Mouse (Mus musculus): ENCODE data around the gene Mark3. TPM values are rescaled to one million over a fixed set of nuclear protein-coding genes. Genes with fewer than 3 reads are reported as not detected.

Gene Mark3
- polyA plus RNA-seq, 1 experiment from 2014 or later: 58.9 TPM

DNA sequence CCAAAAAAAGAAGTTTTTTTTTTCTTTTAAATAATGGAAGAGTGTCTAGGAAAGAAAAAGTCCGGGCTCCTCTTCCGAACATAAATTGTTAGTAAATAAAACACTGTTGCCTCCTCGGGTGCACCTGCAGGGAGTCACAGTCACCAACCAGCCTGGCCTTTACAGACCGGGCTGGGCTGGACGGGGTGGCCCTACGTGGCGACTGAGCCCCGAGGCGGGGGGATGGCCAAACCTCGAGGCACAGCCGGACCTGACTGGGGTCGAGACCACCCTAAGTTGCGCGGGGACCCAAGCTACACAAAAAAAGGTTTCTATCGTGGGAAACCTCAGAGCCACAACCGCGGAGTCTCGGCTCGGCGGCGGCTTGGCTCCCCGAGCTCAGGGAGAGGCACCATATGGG lies 37.0 kb upstream of the Mark3 start:
- Histone ChIP-seq H3K4me3 (ENCODE audit: low read depth, low read length) (peak overlapping the region; percentile 64), H3K9me3 (ENCODE audit: control insufficient read depth, low read depth, low read length) (no peaks in the 10 kb centered on the region), H3K27me3 (ENCODE audit: control insufficient read depth, insufficient read depth, low read length) (no peaks in the 10 kb centered on the region), H3K27ac (ENCODE audit: low read length) (peak overlapping the region; percentile 88), H3K9ac (replicated peaks; ENCODE audit: low read depth, low read length) (peak overlapping the region; percentile 94), H3K4me2 (replicated peaks; ENCODE audit: low read depth, low read length) (peak overlapping the region; percentile 41), H3K4me1 (ENCODE audit: control insufficient read depth, insufficient read depth, low read length) (peaks cover 23% of the 10 kb centered on the region; the same call in 1 of the 2 replicates), H3K36me3 (ENCODE audit: control insufficient read depth, insufficient read depth, low read length) (peaks cover 33% of the 10 kb centered on the region)
- WGBS: 0% methylated on average over 22 of the region's 22 CpGs
- no peak for ATAC-seq (ENCODE audit: insufficient number of reproducible peaks, insufficient read depth, low FRiP score, low read depth)

DNA sequence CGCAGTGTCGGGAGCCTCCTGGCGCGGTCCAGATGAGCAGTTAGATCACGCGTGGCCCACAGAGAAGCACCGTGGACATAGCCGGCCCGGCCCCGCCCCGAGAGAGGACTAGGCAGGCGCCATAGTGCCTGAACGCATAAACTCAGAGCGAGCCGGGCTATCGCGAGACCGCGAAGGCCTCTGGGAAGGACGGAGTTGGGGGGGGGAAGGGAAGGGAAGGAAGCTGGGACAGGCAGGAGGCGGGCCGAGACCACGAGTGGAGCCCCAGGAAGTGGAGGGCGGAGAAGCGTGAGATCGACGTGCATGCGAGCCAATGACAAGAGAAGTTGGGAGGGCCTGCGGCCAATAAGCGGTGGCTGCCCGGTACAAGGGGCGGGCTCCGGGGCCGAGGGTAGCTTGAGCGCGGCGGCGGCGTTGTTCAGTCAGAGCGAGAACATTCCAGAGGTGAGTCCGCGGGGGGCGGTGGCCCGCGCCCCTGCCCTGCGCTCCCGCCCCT lies 36.5 kb upstream of the Mark3 start, which contains the start of gene Eif5:
Gene Eif5 (plus strand): TSS at position 221 of the 496 bp plus-strand sequence.
- Histone ChIP-seq H3K4me2 (replicated peaks; ENCODE audit: low read depth, low read length) (peak within 1 kb of the TSS; percentile 79), H3K4me1 (ENCODE audit: control insufficient read depth, insufficient read depth, low read length) (peaks cover 23% of the 10 kb centered on the region; the same call in 1 of the 2 replicates), H3K36me3 (ENCODE audit: control insufficient read depth, insufficient read depth, low read length) (peaks cover 38% of the 10 kb centered on the region), H3K9ac (replicated peaks; ENCODE audit: low read depth, low read length) (peak within 1 kb of the TSS; percentile 96), H3K27ac (ENCODE audit: low read length) (peak within 1 kb of the TSS; percentile 98), H3K9me3 (ENCODE audit: control insufficient read depth, low read depth, low read length) (no peaks in the 10 kb centered on the region), H3K27me3 (ENCODE audit: control insufficient read depth, insufficient read depth, low read length) (no peaks in the 10 kb centered on the region), H3K4me3 (ENCODE audit: low read depth, low read length) (peak within 1 kb of the TSS; percentile 64)
- peak; percentile 98 for ATAC-seq (ENCODE audit: insufficient number of reproducible peaks, insufficient read depth, low FRiP score, low read depth)
- WGBS: under 1% methylated on average over 42 of the region's 47 CpGs

DNA sequence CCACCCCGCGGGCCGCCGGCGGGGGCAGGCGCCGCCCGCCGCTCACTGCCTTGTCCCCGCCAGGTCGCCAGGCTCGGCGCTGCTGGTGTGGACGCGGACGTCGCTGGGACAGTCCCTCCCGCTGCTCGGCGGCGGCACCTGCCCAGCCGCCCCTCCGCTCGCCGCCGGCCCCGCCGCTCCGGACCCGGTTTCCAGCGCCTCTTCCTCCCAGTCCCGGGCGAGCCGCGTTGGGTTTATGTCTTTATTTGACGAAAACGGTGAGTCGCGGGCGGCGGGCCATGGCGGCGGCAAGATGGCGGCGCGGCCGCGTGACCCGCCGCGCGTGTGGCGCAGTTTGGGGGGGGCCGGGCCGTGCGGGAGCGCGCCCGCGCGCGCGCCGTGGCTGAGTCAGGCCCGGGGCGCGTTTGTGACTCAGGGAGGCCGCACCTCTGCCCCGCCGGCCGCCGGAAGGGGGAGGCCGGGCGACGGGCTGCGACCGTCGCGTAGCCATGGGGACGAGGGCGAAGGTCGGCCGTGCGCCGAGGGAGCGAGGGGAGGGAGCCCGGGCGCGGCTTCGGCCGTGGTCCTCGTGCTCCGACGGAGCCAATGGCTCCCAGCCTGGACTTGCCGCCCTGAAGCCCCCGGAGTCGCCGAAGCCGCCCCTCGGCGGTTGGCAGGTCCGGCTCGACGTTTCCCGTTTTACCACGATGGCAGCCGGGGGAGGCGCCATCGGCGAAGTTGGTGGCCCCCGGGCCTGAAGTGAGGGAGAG lies 35.9 kb upstream of the Mark3 start:
- Histone ChIP-seq H3K4me2 (replicated peaks; ENCODE audit: low read depth, low read length) (peak overlapping the region; percentile 79), H3K9ac (replicated peaks; ENCODE audit: low read depth, low read length) (peak overlapping the region; percentile 96), H3K4me3 (ENCODE audit: low read depth, low read length) (peak overlapping the region; percentile 64), H3K9me3 (ENCODE audit: control insufficient read depth, low read depth, low read length) (no peaks in the 10 kb centered on the region), H3K4me1 (ENCODE audit: control insufficient read depth, insufficient read depth, low read length) (peaks cover 23% of the 10 kb centered on the region; the same call in 1 of the 2 replicates), H3K36me3 (ENCODE audit: control insufficient read depth, insufficient read depth, low read length) (peaks cover 44% of the 10 kb centered on the region), H3K27ac (ENCODE audit: low read length) (peak overlapping the region; percentile 98), H3K27me3 (ENCODE audit: control insufficient read depth, insufficient read depth, low read length) (no peaks in the 10 kb centered on the region)
- under 1% methylated on average over 88 of the region's 111 CpGs for WGBS
- ATAC-seq (ENCODE audit: insufficient number of reproducible peaks, insufficient read depth, low FRiP score, low read depth): peak; percentile 51

DNA sequence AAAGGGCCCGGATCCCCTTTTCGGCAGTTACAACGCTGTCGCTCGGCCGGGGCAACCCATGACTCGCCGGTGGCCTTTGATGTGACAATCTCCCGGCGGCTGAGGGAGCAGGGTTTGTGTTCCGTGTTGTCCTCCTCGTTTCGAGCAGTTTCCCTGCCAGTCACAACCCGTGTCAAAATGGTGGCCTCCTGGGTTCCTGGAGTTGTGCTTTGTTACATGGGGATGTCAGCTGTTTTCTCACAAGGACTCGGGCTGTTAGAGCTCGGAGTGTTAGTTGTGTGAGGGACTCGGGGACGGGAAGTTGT lies 35.3 kb upstream of the Mark3 start:
- Histone ChIP-seq H3K27me3 (ENCODE audit: control insufficient read depth, insufficient read depth, low read length) (no peaks in the 10 kb centered on the region), H3K36me3 (ENCODE audit: control insufficient read depth, insufficient read depth, low read length) (peaks cover 49% of the 10 kb centered on the region), H3K9me3 (ENCODE audit: control insufficient read depth, low read depth, low read length) (no peaks in the 10 kb centered on the region), H3K4me2 (replicated peaks; ENCODE audit: low read depth, low read length) (peak overlapping the region; percentile 79), H3K9ac (replicated peaks; ENCODE audit: low read depth, low read length) (peak overlapping the region; percentile 96), H3K4me3 (ENCODE audit: low read depth, low read length) (peak overlapping the region; percentile 64), H3K4me1 (ENCODE audit: control insufficient read depth, insufficient read depth, low read length) (peaks cover 23% of the 10 kb centered on the region; the same call in 1 of the 2 replicates), H3K27ac (ENCODE audit: low read length) (peak overlapping the region; percentile 98; the same call in 1 of the 2 replicates)
- ATAC-seq (ENCODE audit: insufficient number of reproducible peaks, insufficient read depth, low FRiP score, low read depth): no peak
- 1% methylated on average over 18 of the region's 18 CpGs for WGBS

DNA sequence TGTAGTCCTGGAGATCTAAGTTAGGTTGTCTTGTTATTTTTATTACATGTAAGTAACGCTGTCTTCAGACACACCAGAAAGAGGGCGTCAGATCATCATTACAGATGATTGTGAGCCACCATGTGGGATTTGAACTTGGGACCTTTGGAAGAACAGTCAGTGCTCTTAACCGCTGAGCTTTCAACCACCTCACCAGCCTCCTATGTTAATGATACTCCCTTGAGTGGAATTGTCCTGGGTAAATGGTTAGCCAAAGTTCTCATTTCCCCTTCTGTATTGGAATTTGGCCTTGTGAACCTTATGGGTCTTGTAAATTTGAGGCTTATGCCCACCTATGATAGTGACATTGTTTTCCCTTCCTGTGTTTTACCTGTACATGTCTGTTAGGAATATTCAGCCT lies 27.3 kb upstream of the Mark3 start:
- no peaks in the 10 kb centered on the region for H3K9me3 ChIP-seq (ENCODE audit: control insufficient read depth, low read depth, low read length)
- H3K27me3 ChIP-seq (ENCODE audit: control insufficient read depth, insufficient read depth, low read length): no peaks in the 10 kb centered on the region
- H3K9ac ChIP-seq (replicated peaks; ENCODE audit: low read depth, low read length): no peak overlapping the region
- 87% methylated on average over 3 of the region's 3 CpGs for WGBS
- no peak overlapping the region for H3K4me2 ChIP-seq (replicated peaks; ENCODE audit: low read depth, low read length)
- no peak overlapping the region for H3K4me3 ChIP-seq (ENCODE audit: low read depth, low read length)
- no peak for ATAC-seq (ENCODE audit: insufficient number of reproducible peaks, insufficient read depth, low FRiP score, low read depth)
- H3K4me1 ChIP-seq (ENCODE audit: control insufficient read depth, insufficient read depth, low read length): no peaks in the 10 kb centered on the region
- H3K36me3 ChIP-seq (ENCODE audit: control insufficient read depth, insufficient read depth, low read length): peaks cover 45% of the 10 kb centered on the region
- no peak overlapping the region for H3K27ac ChIP-seq (ENCODE audit: low read length)

DNA sequence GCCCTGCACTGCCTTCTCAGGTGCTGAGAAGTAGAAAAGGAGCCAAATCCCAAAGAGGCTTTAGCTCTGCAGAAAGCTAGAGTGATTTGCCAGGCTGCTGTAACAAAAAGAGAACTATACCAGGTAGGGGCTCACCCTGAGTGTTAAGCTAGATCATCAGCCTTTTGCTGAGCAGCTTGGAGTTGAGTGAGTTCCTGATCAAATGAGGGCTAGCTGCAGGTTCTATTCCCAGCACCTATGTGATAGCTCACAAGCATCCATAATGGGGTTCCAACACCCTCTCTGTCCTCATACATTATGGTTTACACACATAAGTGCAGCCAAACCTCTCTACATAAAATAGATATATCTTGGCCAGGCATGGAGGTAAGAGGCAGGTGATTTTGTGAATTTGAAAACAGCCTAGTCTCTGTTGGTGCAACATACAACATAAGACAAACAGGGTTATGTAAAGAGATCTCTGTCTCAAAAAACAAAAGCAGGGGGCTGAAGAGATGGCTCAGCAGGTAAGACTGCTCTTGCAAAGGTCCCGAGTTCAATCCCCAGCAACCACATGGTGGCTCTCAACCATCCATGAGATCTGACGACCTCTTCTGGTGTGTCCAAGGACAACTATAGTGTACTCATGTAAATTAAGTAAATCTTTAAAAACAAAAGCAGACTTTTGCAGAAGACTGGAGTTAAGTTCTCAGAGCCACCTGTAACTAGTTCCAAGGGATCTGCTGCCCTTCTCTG lies 25.6 kb upstream of the Mark3 start:
- 55% methylated on average over 2 of the region's 2 CpGs for WGBS
- H3K4me1 ChIP-seq (ENCODE audit: control insufficient read depth, insufficient read depth, low read length): no peaks in the 10 kb centered on the region
- H3K27me3 ChIP-seq (ENCODE audit: control insufficient read depth, insufficient read depth, low read length): no peaks in the 10 kb centered on the region
- no peak overlapping the region for H3K4me3 ChIP-seq (ENCODE audit: low read depth, low read length)
- no peak overlapping the region for H3K9ac ChIP-seq (replicated peaks; ENCODE audit: low read depth, low read length)
- no peaks in the 10 kb centered on the region for H3K9me3 ChIP-seq (ENCODE audit: control insufficient read depth, low read depth, low read length)
- peaks cover 29% of the 10 kb centered on the region for H3K36me3 ChIP-seq (ENCODE audit: control insufficient read depth, insufficient read depth, low read length)
- H3K27ac ChIP-seq (ENCODE audit: low read length): no peak overlapping the region
- ATAC-seq (ENCODE audit: insufficient number of reproducible peaks, insufficient read depth, low FRiP score, low read depth): no peak; the same call in 1 of the 2 replicates
- no peak overlapping the region for H3K4me2 ChIP-seq (replicated peaks; ENCODE audit: low read depth, low read length)

DNA sequence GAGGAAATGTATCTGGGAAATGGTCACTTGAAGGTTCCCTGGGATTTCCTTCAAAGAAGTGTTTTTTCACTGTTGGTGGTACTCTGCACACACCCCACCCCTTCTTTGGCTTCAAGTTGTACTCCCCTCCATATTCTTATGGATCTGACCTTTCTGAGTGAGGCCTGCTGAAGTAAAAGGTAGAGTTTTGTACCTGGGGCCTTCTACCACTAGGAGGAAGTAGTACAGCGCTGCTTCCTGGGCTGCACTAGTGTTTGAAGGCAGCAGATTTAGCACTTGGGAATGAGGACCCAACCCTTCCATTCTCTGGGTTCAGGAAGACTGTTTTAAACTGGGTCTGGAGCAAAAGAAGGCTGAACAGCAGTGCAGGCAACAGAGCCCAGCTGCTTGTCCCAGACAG lies 23.6 kb upstream of the Mark3 start:
- Histone ChIP-seq H3K4me3 (ENCODE audit: low read depth, low read length) (no peak overlapping the region), H3K9ac (replicated peaks; ENCODE audit: low read depth, low read length) (no peak overlapping the region), H3K36me3 (ENCODE audit: control insufficient read depth, insufficient read depth, low read length) (peaks cover 16% of the 10 kb centered on the region; the same call in 1 of the 2 replicates), H3K27ac (ENCODE audit: low read length) (no peak overlapping the region), H3K27me3 (ENCODE audit: control insufficient read depth, insufficient read depth, low read length) (no peaks in the 10 kb centered on the region), H3K4me2 (replicated peaks; ENCODE audit: low read depth, low read length) (no peak overlapping the region), H3K4me1 (ENCODE audit: control insufficient read depth, insufficient read depth, low read length) (no peaks in the 10 kb centered on the region), H3K9me3 (ENCODE audit: control insufficient read depth, low read depth, low read length) (no peaks in the 10 kb centered on the region)
- WGBS: 53% methylated on average over 1 of the region's 1 CpGs
- ATAC-seq (ENCODE audit: insufficient number of reproducible peaks, insufficient read depth, low FRiP score, low read depth): no peak

DNA sequence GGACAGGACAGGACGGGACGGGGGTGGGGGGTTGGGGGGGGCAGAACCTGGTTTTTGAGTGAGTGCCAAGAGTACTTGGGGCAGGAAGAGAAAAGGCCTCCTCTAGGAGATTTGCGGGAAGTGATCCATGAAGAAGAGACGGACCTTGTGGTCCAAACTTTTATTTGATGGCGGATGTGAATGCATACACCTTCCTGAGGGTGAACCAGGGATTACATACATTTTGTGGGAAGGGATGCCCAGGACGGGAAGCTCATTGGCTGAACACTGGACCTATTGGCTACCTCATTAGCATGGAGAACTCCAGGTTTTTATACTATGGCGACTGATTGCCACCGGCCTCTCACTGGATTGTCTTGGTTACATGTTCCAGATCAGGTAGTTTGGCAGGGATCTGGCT lies 22.0 kb upstream of the Mark3 start:
- peaks cover 3% of the 10 kb centered on the region; the same call in 1 of the 2 replicates for H3K36me3 ChIP-seq (ENCODE audit: control insufficient read depth, insufficient read depth, low read length)
- no peak overlapping the region for H3K4me3 ChIP-seq (ENCODE audit: low read depth, low read length)
- ATAC-seq (ENCODE audit: insufficient number of reproducible peaks, insufficient read depth, low FRiP score, low read depth): no peak
- no peak overlapping the region for H3K27ac ChIP-seq (ENCODE audit: low read length)
- H3K9me3 ChIP-seq (ENCODE audit: control insufficient read depth, low read depth, low read length): no peaks in the 10 kb centered on the region
- no peak overlapping the region for H3K4me2 ChIP-seq (replicated peaks; ENCODE audit: low read depth, low read length)
- no peaks in the 10 kb centered on the region for H3K4me1 ChIP-seq (ENCODE audit: control insufficient read depth, insufficient read depth, low read length)
- no peaks in the 10 kb centered on the region for H3K27me3 ChIP-seq (ENCODE audit: control insufficient read depth, insufficient read depth, low read length)
- WGBS: 68% methylated on average over 8 of the region's 8 CpGs
- no peak overlapping the region for H3K9ac ChIP-seq (replicated peaks; ENCODE audit: low read depth, low read length)
